Mouse (Mus musculus) adrenal gland, adult 2 months (tissue): ENCODE measurements around the gene Zfp853. TPM values are rescaled to one million over a fixed set of nuclear protein-coding genes. Genes with fewer than 3 reads are reported as not detected.

Experiments used
- DNase-seq: peaks from one replicate; pipeline ENCODE4 v3.0.0; 2021
- polyA plus RNA-seq: library from polyadenylated mRNA; depleted of rRNA; stranded (reverse); fragments of >200 nt; gene quantifications from 2 replicates; pipeline ENCODE4 v1.2.3, GENCODE M21; 2012; rRNA removed
- total RNA-seq, 2 experiments: library from RNA; stranded (reverse); gene quantifications; 2 replicates each; pipeline ENCODE4 v1.2.3; 2021

Gene Zfp853
- total and polyA plus RNA-seq, 3 experiments = 0.17 to 1.1 (median 0.31) TPM

- DNase-seq = peak; percentile 30
Measured at GRCm38 (mm10) chr5:143253186-143253880, 40.1 kb downstream of the Zfp853 start.

GRCm38 (mm10) chr5:143252791-143253185, 40.6 kb downstream of the Zfp853 start:
- DNase-seq = no peak

- no peak for DNase-seq
Measured at GRCm38 (mm10) chr5:143252039-143252438, 41.4 kb downstream of the Zfp853 start.

GRCm38 (mm10) chr5:143244926-143245325, 48.5 kb downstream of the Zfp853 start:
- DNase-seq = no peak

Other genes with a start within 250 kb of the Zfp853 start
- 10 to 100 TPM; 37.5 to 50.4 TPM for gene Rnf216, start 180.6 kb downstream of the Zfp853 start, total RNA-seq
- 40.3 and 47.6 TPM in 2 replicates for gene Rnf216, start 180.6 kb downstream of the Zfp853 start, polyA plus RNA-seq
- not detected for gene Olfr718-ps1, start 146.0 kb downstream of the Zfp853 start, total RNA-seq
- not detected in 2 replicates for gene Olfr718-ps1, start 146.0 kb downstream of the Zfp853 start, polyA plus RNA-seq
- 10 to 100 TPM in 1 of 2 experiments, 1 to 10 TPM in 1; 8.9 to 12.8 TPM for gene Rbak, start 112.8 kb downstream of the Zfp853 start, total RNA-seq
- gene Rbak, start 112.8 kb downstream of the Zfp853 start, polyA plus RNA-seq = 3.7 and 5.9 TPM in 2 replicates
- not detected for gene Spdye4b, start 112.6 kb downstream of the Zfp853 start, total RNA-seq
- gene Spdye4b, start 112.6 kb downstream of the Zfp853 start, polyA plus RNA-seq = not detected in 2 replicates
- not detected for gene Spdye4a, start 66.7 kb downstream of the Zfp853 start, total RNA-seq
- gene Spdye4a, start 66.7 kb downstream of the Zfp853 start, polyA plus RNA-seq = not detected in 2 replicates
- 10 to 100 TPM; 19.5 to 21.4 TPM for gene Zfp12, start 58.5 kb downstream of the Zfp853 start, total RNA-seq
- gene Zfp12, start 58.5 kb downstream of the Zfp853 start, polyA plus RNA-seq = 9.1 and 10.1 TPM in 2 replicates
- gene Zfp316, start 23.6 kb downstream of the Zfp853 start, total RNA-seq = 1 to 10 TPM; 4.6 to 9.8 TPM
- 21.0 and 25.5 TPM in 2 replicates for gene Zfp316, start 23.6 kb downstream of the Zfp853 start, polyA plus RNA-seq
- gene E130309D02Rik, start 21.7 kb upstream of the Zfp853 start, total RNA-seq = 10 to 100 TPM; 25.6 to 36.4 TPM
- gene E130309D02Rik, start 21.7 kb upstream of the Zfp853 start, polyA plus RNA-seq = 46.5 and 54.9 TPM in 2 replicates
- 10 to 100 TPM; 52.8 to 60.8 TPM for gene Zdhhc4, start 35.6 kb upstream of the Zfp853 start, total RNA-seq
- 95.2 and 110 TPM in 2 replicates for gene Zdhhc4, start 35.6 kb upstream of the Zfp853 start, polyA plus RNA-seq
- under 1 TPM; 0.24 to 0.29 TPM for gene Grid2ip, start 63.7 kb upstream of the Zfp853 start, total RNA-seq
- gene Grid2ip, start 63.7 kb upstream of the Zfp853 start, polyA plus RNA-seq = 0.40 and 1.1 TPM in 2 replicates
- 100 to 1,000 TPM in 1 of 2 experiments, 10 to 100 TPM in 1; 96.0 to 107 TPM for gene Kdelr2, start 110.2 kb upstream of the Zfp853 start, total RNA-seq
- gene Kdelr2, start 110.2 kb upstream of the Zfp853 start, polyA plus RNA-seq = 101 and 109 TPM in 2 replicates
- gene Daglb, start 171.0 kb upstream of the Zfp853 start, total RNA-seq = 10 to 100 TPM; 19.0 to 19.4 TPM
- gene Daglb, start 171.0 kb upstream of the Zfp853 start, polyA plus RNA-seq = 29.3 and 33.0 TPM in 2 replicates
- 100 to 1,000 TPM; 349 to 359 TPM for gene Rac1, start 234.4 kb upstream of the Zfp853 start, total RNA-seq
- 76.1 and 98.1 TPM in 2 replicates for gene Rac1, start 234.4 kb upstream of the Zfp853 start, polyA plus RNA-seq